In the genomic region with DNA sequence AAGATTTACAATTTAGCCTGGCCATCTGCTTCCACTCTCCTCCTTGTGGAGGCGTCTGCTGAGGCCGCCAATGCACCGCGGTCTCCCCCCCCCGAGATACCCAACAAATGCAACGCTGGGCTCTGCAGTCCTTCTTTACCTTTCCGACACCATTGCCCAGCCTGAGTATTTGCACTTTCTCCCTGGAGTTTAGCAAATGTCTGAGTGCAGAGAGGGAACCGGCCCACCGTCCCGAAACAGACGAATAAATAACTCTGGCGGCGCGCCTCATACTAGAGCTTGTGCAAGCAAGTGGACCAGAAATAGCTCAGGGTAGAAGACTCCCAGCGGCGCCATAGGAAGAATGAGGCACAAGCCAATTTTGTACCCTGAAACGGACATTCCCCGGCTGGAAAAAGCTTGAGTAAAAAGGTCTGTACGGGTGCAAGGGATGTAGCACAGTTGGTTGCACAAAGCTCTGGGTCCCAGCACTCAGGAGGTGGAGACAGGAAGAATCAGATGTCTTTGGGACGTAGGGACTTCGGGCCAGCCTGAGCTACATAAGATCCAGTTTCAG, we compare ENCODE assay signal across 8 mouse cellular contexts. TPM values are rescaled to one million over a fixed set of nuclear protein-coding genes. Genes with fewer than 3 reads are reported as not detected.
DNase-seq lines count a peak whose midpoint lies in the region; ATAC-seq lines count a peak whose summit lies in the region.

No protein-coding gene starts in this region.

- H3K4me1 ChIP-seq in hindbrain, embryonic 13.5 days (replicated peaks) = peaks cover 42% of the 10 kb centered on the region

- 2% methylated on average over 21 of the region's 21 CpGs for WGBS in hindbrain, embryonic 13.5 days
- WGBS in macrophage (ENCODE audit: missing documents) = 0% methylated on average over 21 of the region's 21 CpGs

- H3K9me3 ChIP-seq in hindbrain, embryonic 13.5 days = no peaks in the 10 kb centered on the region

- peaks cover 22% of the 10 kb centered on the region; the same call in 1 of the 2 replicates for H3K79me2 ChIP-seq in macrophage (ENCODE audit: inconsistent target)

- no peaks in the 10 kb centered on the region for H3K36me3 ChIP-seq in hindbrain, embryonic 13.5 days
- no peaks in the 10 kb centered on the region for H3K36me3 ChIP-seq in macrophage (ENCODE audit: inconsistent target)

- H3K27me3 ChIP-seq in hindbrain, embryonic 13.5 days = no peaks in the 10 kb centered on the region

- H3K9ac ChIP-seq in hindbrain, embryonic 13.5 days = peak overlapping the region; percentile 66

- DNase-seq in cerebellum, postnatal 4 days (ENCODE audit: low spot score in 2 of 2) = no peak
- DNase-seq in cerebellum, postnatal 25 days = peak; percentile 78
- DNase-seq in frontal cortex, postnatal 36 days (ENCODE audit: low spot score in 2 of 2) = peak; percentile 55 to 70
- DNase-seq in left cerebral cortex, postnatal 14 days (ENCODE audit: low spot score in 2 of 2) = peak; percentile 61 to 67
- peak; percentile 69 to 79 for DNase-seq in right cerebral cortex, postnatal 10 days (ENCODE audit: low spot score in 2 of 2)

- ATAC-seq in cerebellum, adult (ENCODE audit: insufficient number of reproducible peaks, low FRiP score, low TSS enrichment) = 0 out of 2 replicates have a peak, but pooled peaks have one; percentile 21
- ATAC-seq in hindbrain, embryonic 13.5 days (ENCODE audit: low FRiP score) = peak; percentile 30

- H3K4me2 ChIP-seq in hindbrain, embryonic 13.5 days = peak overlapping the region; percentile 63

- intact Hi-C loops in left cerebral cortex, postnatal 14 days (cut with DNase I) = no loop called here

- peak overlapping the region; percentile 65 for H3K4me3 ChIP-seq in hindbrain, embryonic 13.5 days
- H3K4me3 ChIP-seq in macrophage (ENCODE audit: inconsistent target) = peak overlapping the region; percentile 57

- peak overlapping the region; percentile 75 for H3K27ac ChIP-seq in hindbrain, embryonic 13.5 days
- H3K27ac ChIP-seq in macrophage = peak overlapping the region; percentile 84

RNA-seq across cellular contexts. Expression of gene Myl6b, which starts 0.7 kb away (rescaled TPM):
- polyA plus RNA-seq in hindbrain, embryonic 13.5 days (2015; fragmentation: Nextera tagmentation; extraction: Ambion mirVana) = 4.1 and 4.2 TPM in 2 replicates
- total RNA-seq in left cerebral cortex, postnatal 14 days (2021) = 10 to 100 TPM; 19.1 to 21.7 TPM
- 1 to 10 TPM in 5 of 26 experiments, under 1 TPM in 5, not detected in 16; 0.68 to 4.6 (median 1.1) TPM for total RNA-seq in macrophage (2018; cell fraction: chromatin; rRNA removed)
- total RNA-seq in macrophage (2018; cell fraction: cytosol; rRNA removed) = 1 to 10 TPM; 1.9 to 3.5 (median 2.4) TPM
- 1 to 10 TPM in 8 of 26 experiments, under 1 TPM in 9, not detected in 9; 0.59 to 2.2 (median 1.00) TPM for total RNA-seq in macrophage (2018; cell fraction: nucleus; rRNA removed)
- 0.73 to 1.7 TPM (median 1.4 TPM) in 3 replicates for polyA plus RNA-seq in macrophage (2018)

RNA-seq across cellular contexts. Expression of gene Myl6, which starts 5.2 kb away (rescaled TPM):
- 933 and 943 TPM in 2 replicates for polyA plus RNA-seq in hindbrain, embryonic 13.5 days (2015; fragmentation: Nextera tagmentation; extraction: Ambion mirVana)
- 100 to 1,000 TPM; 606 to 662 TPM for total RNA-seq in left cerebral cortex, postnatal 14 days (2021)
- total RNA-seq in macrophage (2018; cell fraction: chromatin; rRNA removed) = 100 to 1,000 TPM; 104 to 402 (median 256) TPM
- total RNA-seq in macrophage (2018; cell fraction: cytosol; rRNA removed) = 1,000 to 10,000 TPM in 24 of 26 experiments, 100 to 1,000 TPM in 2; 852 to 1,734 (median 1,138) TPM
- total RNA-seq in macrophage (2018; cell fraction: nucleus; rRNA removed) = 100 to 1,000 TPM; 190 to 507 (median 328) TPM
- polyA plus RNA-seq in macrophage (2018) = 1,390 to 2,190 TPM (median 1,921 TPM) in 3 replicates

RNA-seq across cellular contexts. Expression of gene Esyt1, which starts 26.5 kb away (rescaled TPM):
- 16.4 and 17.6 TPM in 2 replicates for polyA plus RNA-seq in hindbrain, embryonic 13.5 days (2015; fragmentation: Nextera tagmentation; extraction: Ambion mirVana)
- total RNA-seq in left cerebral cortex, postnatal 14 days (2021) = 1 to 10 TPM; 8.1 to 9.3 TPM
- 100 to 1,000 TPM in 18 of 26 experiments, 10 to 100 TPM in 8; 40.7 to 306 (median 194) TPM for total RNA-seq in macrophage (2018; cell fraction: chromatin; rRNA removed)
- 100 to 1,000 TPM; 134 to 249 (median 192) TPM for total RNA-seq in macrophage (2018; cell fraction: cytosol; rRNA removed)
- total RNA-seq in macrophage (2018; cell fraction: nucleus; rRNA removed) = 100 to 1,000 TPM; 133 to 347 (median 250) TPM
- 147 to 161 TPM (median 155 TPM) in 3 replicates for polyA plus RNA-seq in macrophage (2018)

RNA-seq across cellular contexts. Expression of gene Smarcc2, which starts 40.1 kb away (rescaled TPM):
- polyA plus RNA-seq in hindbrain, embryonic 13.5 days (2015; fragmentation: Nextera tagmentation; extraction: Ambion mirVana) = 195 and 196 TPM in 2 replicates
- total RNA-seq in left cerebral cortex, postnatal 14 days (2021) = 100 to 1,000 TPM; 199 to 211 TPM
- 100 to 1,000 TPM in 24 of 26 experiments, 10 to 100 TPM in 2; 82.9 to 296 (median 182) TPM for total RNA-seq in macrophage (2018; cell fraction: chromatin; rRNA removed)
- 100 to 1,000 TPM in 3 of 26 experiments, 10 to 100 TPM in 23; 72.8 to 108 (median 92.6) TPM for total RNA-seq in macrophage (2018; cell fraction: cytosol; rRNA removed)
- 100 to 1,000 TPM in 12 of 26 experiments, 10 to 100 TPM in 14; 54.6 to 141 (median 98.1) TPM for total RNA-seq in macrophage (2018; cell fraction: nucleus; rRNA removed)
- polyA plus RNA-seq in macrophage (2018) = 73.6 to 136 TPM (median 74.8 TPM) in 3 replicates

RNA-seq across cellular contexts. Expression of gene Zc3h10, which starts 48.4 kb away (rescaled TPM):
- polyA plus RNA-seq in hindbrain, embryonic 13.5 days (2015; fragmentation: Nextera tagmentation; extraction: Ambion mirVana) = 19.7 and 20.9 TPM in 2 replicates
- 10 to 100 TPM; 11.4 to 12.0 TPM for total RNA-seq in left cerebral cortex, postnatal 14 days (2021)
- total RNA-seq in macrophage (2018; cell fraction: chromatin; rRNA removed) = 10 to 100 TPM in 13 of 26 experiments, 1 to 10 TPM in 13; 4.7 to 15.2 (median 10.2) TPM
- total RNA-seq in macrophage (2018; cell fraction: cytosol; rRNA removed) = 10 to 100 TPM in 8 of 26 experiments, 1 to 10 TPM in 18; 6.1 to 12.6 (median 8.9) TPM
- total RNA-seq in macrophage (2018; cell fraction: nucleus; rRNA removed) = 10 to 100 TPM in 21 of 26 experiments, 1 to 10 TPM in 5; 7.0 to 15.7 (median 11.5) TPM
- 6.7 to 13.0 TPM (median 9.6 TPM) in 3 replicates for polyA plus RNA-seq in macrophage (2018)

Comparison
In these comparisons a context has a peak if more than half of its experiments do, and no peak if none do; other contexts are left out.
1. DNase-seq: peak in cerebellum, postnatal 25 days (2 of 2), frontal cortex, postnatal 36 days (2 of 2), left cerebral cortex, postnatal 14 days (2 of 2) and right cerebral cortex, postnatal 10 days (2 of 2); none in cerebellum, postnatal 4 days (0 of 2).